ENCODE assay signal across 8 mouse cellular contexts in the genomic region with DNA sequence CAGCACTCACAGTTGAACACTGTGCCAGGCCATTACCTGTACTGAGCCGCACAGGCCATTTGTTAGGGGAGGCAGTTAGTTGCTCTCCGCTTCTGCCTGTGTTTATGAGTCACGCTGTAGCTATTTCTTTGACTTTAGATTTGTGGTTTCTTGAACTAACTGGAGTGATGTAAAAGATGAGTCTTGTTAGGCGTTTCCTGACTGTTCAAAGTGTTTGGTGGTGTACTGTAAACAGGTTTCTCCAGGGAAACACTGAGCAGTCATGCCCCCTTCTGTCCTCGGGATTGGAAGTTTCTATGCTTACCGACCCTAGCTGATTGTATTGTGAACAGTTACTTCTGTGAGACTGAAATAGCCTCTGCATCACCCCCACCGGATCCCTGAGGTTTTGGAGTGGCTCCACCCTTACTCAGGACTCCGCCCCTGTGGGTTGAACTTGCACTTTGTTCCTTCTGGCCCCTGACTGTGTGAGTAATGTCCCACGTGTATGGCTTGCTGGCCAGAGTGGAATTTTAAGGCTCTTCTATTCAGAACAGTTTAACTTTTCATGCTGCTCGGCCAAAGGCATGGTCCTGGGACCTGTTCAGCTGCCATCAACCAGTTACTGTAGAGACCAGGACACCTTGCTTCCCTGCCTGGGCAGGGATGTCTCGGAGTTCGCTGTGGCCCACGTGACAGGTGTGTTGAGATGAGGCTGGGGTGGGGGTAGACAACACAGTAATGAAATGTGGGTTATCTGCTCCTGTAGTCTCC. TPM values are rescaled to one million over a fixed set of nuclear protein-coding genes. Genes with fewer than 3 reads are reported as not detected.
DNase-seq lines count a peak whose midpoint lies in the region; ATAC-seq lines count a peak whose summit lies in the region.

No protein-coding gene starts in this region.

- DNase-seq in midbrain, embryonic 10.5 days (ENCODE audit: low spot score): peak; percentile 30
- DNase-seq in embryonic facial prominence, embryonic 10.5 days (ENCODE audit: low spot score): peak; percentile 50
- peak; percentile 89 for DNase-seq in lung, postnatal 25 days (ENCODE audit: low spot score)
- peak; percentile 66 to 74 for DNase-seq in spleen, adult 18-20 months
- DNase-seq in left cerebral cortex, adult 18-20 months (ENCODE audit: low spot score in 2 of 2): no peak

- ATAC-seq in midbrain, embryonic 16.5 days: no peak
- ATAC-seq in heart, embryonic 11.5 days (replicated peaks; ENCODE audit: insufficient number of reproducible peaks, low FRiP score, low TSS enrichment): peak; percentile 71
- peak; percentile 76 for ATAC-seq in kidney, embryonic 14.5 days (ENCODE audit: low FRiP score, low TSS enrichment)

- peaks cover 59% of the 10 kb centered on the region for H3K4me1 ChIP-seq in midbrain, embryonic 10.5 days
- peaks cover 9% of the 10 kb centered on the region for H3K4me1 ChIP-seq in midbrain, embryonic 16.5 days (ENCODE audit: control insufficient read depth, insufficient read depth, low read length)
- H3K4me1 ChIP-seq in embryonic facial prominence, embryonic 10.5 days: peaks cover 49% of the 10 kb centered on the region
- peaks cover 31% of the 10 kb centered on the region for H3K4me1 ChIP-seq in heart, embryonic 11.5 days (ENCODE audit: control insufficient read depth, insufficient read depth, low read length)
- peaks cover 31% of the 10 kb centered on the region for H3K4me1 ChIP-seq in kidney, embryonic 14.5 days (ENCODE audit: control insufficient read depth, insufficient read depth, low read length)

- no peak overlapping the region for H3K9ac ChIP-seq in midbrain, embryonic 16.5 days (ENCODE audit: low read depth, low read length)
- H3K9ac ChIP-seq in heart, embryonic 11.5 days (ENCODE audit: low read depth, low read length): peak overlapping the region; percentile 58; the same call in 1 of the 2 replicates
- H3K9ac ChIP-seq in kidney, embryonic 14.5 days (ENCODE audit: low read depth, low read length): no peak overlapping the region

- peaks cover 5% of the 10 kb centered on the region for H3K36me3 ChIP-seq in midbrain, embryonic 10.5 days
- H3K36me3 ChIP-seq in midbrain, embryonic 16.5 days (ENCODE audit: control insufficient read depth, insufficient read depth, low read length): no peaks in the 10 kb centered on the region
- peaks cover 11% of the 10 kb centered on the region for H3K36me3 ChIP-seq in embryonic facial prominence, embryonic 10.5 days (replicated peaks)
- no peaks in the 10 kb centered on the region for H3K36me3 ChIP-seq in heart, embryonic 11.5 days (ENCODE audit: control insufficient read depth, insufficient read depth, low read length)
- no peaks in the 10 kb centered on the region for H3K36me3 ChIP-seq in kidney, embryonic 14.5 days (ENCODE audit: control insufficient read depth, insufficient read depth, low read length)

- peak overlapping the region; percentile 64; the same call in 1 of the 2 replicates for H3K27ac ChIP-seq in midbrain, embryonic 10.5 days (replicated peaks)
- no peak overlapping the region for H3K27ac ChIP-seq in midbrain, embryonic 16.5 days (ENCODE audit: low read length)
- peak overlapping the region; percentile 63; the same call in 1 of the 2 replicates for H3K27ac ChIP-seq in embryonic facial prominence, embryonic 10.5 days (replicated peaks)
- peak overlapping the region; percentile 62 for H3K27ac ChIP-seq in heart, embryonic 11.5 days (ENCODE audit: low read depth, low read length)
- H3K27ac ChIP-seq in kidney, embryonic 14.5 days (ENCODE audit: low read depth, low read length): peak overlapping the region; percentile 31; the same call in 1 of the 2 replicates

- H3K4me2 ChIP-seq in midbrain, embryonic 16.5 days (ENCODE audit: low read length): no peak overlapping the region
- peak overlapping the region; percentile 70 for H3K4me2 ChIP-seq in heart, embryonic 11.5 days
- peak overlapping the region; percentile 27 for H3K4me2 ChIP-seq in kidney, embryonic 14.5 days (replicated peaks; ENCODE audit: low read depth, low read length)

- peaks cover 49% of the 10 kb centered on the region for H3K27me3 ChIP-seq in midbrain, embryonic 10.5 days (ENCODE audit: low read depth, poor library complexity, severe bottlenecking)
- H3K27me3 ChIP-seq in midbrain, embryonic 16.5 days (ENCODE audit: control insufficient read depth, insufficient read depth, low read depth, low read length): no peaks in the 10 kb centered on the region
- no peaks in the 10 kb centered on the region for H3K27me3 ChIP-seq in embryonic facial prominence, embryonic 10.5 days (replicated peaks; ENCODE audit: low read depth, poor library complexity, severe bottlenecking)
- H3K27me3 ChIP-seq in heart, embryonic 11.5 days (ENCODE audit: control insufficient read depth, insufficient read depth, low read length): no peaks in the 10 kb centered on the region
- H3K27me3 ChIP-seq in kidney, embryonic 14.5 days (ENCODE audit: control insufficient read depth, insufficient read depth, low read length): no peaks in the 10 kb centered on the region

- 28% methylated on average over 13 of the region's 13 CpGs for WGBS in midbrain, embryonic 10.5 days
- WGBS in midbrain, embryonic 16.5 days: 26% methylated on average over 13 of the region's 13 CpGs
- WGBS in embryonic facial prominence, embryonic 10.5 days: 28% methylated on average over 13 of the region's 13 CpGs
- WGBS in heart, embryonic 11.5 days (ENCODE audit: insufficient replicate concordance): 17% methylated on average over 13 of the region's 13 CpGs
- 14% methylated on average over 13 of the region's 13 CpGs for WGBS in kidney, embryonic 14.5 days

- peak overlapping the region; percentile 31 for H3K4me3 ChIP-seq in midbrain, embryonic 10.5 days
- no peak overlapping the region for H3K4me3 ChIP-seq in midbrain, embryonic 16.5 days (ENCODE audit: low read depth, low read length)
- H3K4me3 ChIP-seq in embryonic facial prominence, embryonic 10.5 days: peak overlapping the region; percentile 40
- H3K4me3 ChIP-seq in heart, embryonic 11.5 days (ENCODE audit: low read depth, low read length): peak overlapping the region; percentile 37
- peak overlapping the region; percentile 8; the same call in 1 of the 2 replicates for H3K4me3 ChIP-seq in kidney, embryonic 14.5 days (ENCODE audit: low read length)

- H3K9me3 ChIP-seq in midbrain, embryonic 10.5 days (replicated peaks): no peaks in the 10 kb centered on the region
- no peaks in the 10 kb centered on the region for H3K9me3 ChIP-seq in midbrain, embryonic 16.5 days (replicated peaks; ENCODE audit: control insufficient read depth, low read length, poor library complexity, severe bottlenecking)
- H3K9me3 ChIP-seq in embryonic facial prominence, embryonic 10.5 days: no peaks in the 10 kb centered on the region
- H3K9me3 ChIP-seq in heart, embryonic 11.5 days (replicated peaks; ENCODE audit: control insufficient read depth, low read length): no peaks in the 10 kb centered on the region
- H3K9me3 ChIP-seq in kidney, embryonic 14.5 days (ENCODE audit: control insufficient read depth, low read length): no peaks in the 10 kb centered on the region

RNA-seq across cellular contexts. Expression of a gene that starts 57.0 kb away (rescaled TPM):
- polyA plus RNA-seq in midbrain, embryonic 10.5 days (2016; fragmentation: Nextera tagmentation; extraction: Ambion mirVana): 4.7 and 5.3 TPM in 2 replicates
- 6.7 and 7.0 TPM in 2 replicates for polyA plus RNA-seq in midbrain, embryonic 16.5 days (2015; fragmentation: Nextera tagmentation; extraction: Ambion mirVana)
- polyA plus RNA-seq in embryonic facial prominence, embryonic 10.5 days (2016; fragmentation: Nextera tagmentation; extraction: Ambion mirVana): 5.8 and 6.0 TPM in 2 replicates
- polyA plus RNA-seq in heart, embryonic 11.5 days (2014; fragmentation: Nextera tagmentation; extraction: Ambion mirVana): 3.5 and 5.2 TPM in 2 replicates
- 6.4 and 8.1 TPM in 2 replicates for polyA plus RNA-seq in kidney, embryonic 14.5 days (2014; fragmentation: Nextera tagmentation; extraction: Ambion mirVana)
- total RNA-seq in left cerebral cortex, adult 18-20 months (2021): 10 to 100 TPM; 55.5 to 64.0 TPM

RNA-seq across cellular contexts. Expression of a gene that starts 58.6 kb away (rescaled TPM):
- 6.1 and 6.9 TPM in 2 replicates for polyA plus RNA-seq in midbrain, embryonic 10.5 days (2016; fragmentation: Nextera tagmentation; extraction: Ambion mirVana)
- 2.9 and 3.1 TPM in 2 replicates for polyA plus RNA-seq in midbrain, embryonic 16.5 days (2015; fragmentation: Nextera tagmentation; extraction: Ambion mirVana)
- polyA plus RNA-seq in embryonic facial prominence, embryonic 10.5 days (2016; fragmentation: Nextera tagmentation; extraction: Ambion mirVana): 3.5 and 4.6 TPM in 2 replicates
- 4.5 and 5.5 TPM in 2 replicates for polyA plus RNA-seq in heart, embryonic 11.5 days (2014; fragmentation: Nextera tagmentation; extraction: Ambion mirVana)
- 15.5 and 21.1 TPM in 2 replicates for polyA plus RNA-seq in kidney, embryonic 14.5 days (2014; fragmentation: Nextera tagmentation; extraction: Ambion mirVana)
- total RNA-seq in left cerebral cortex, adult 18-20 months (2021): 1 to 10 TPM; 6.3 to 7.5 TPM

Comparison
In these comparisons a context has a peak if more than half of its experiments do, and no peak if none do; other contexts are left out.
1. DNase-seq: peak in midbrain, embryonic 10.5 days (single experiment), embryonic facial prominence, embryonic 10.5 days (single experiment), lung, postnatal 25 days (single experiment) and spleen, adult 18-20 months (2 of 2); none in left cerebral cortex, adult 18-20 months (0 of 2).